Mouse (Mus musculus): ENCODE measurements around the gene Fry. TPM values are rescaled to one million over a fixed set of nuclear protein-coding genes. Genes with fewer than 3 reads are reported as not detected.

Gene Fry
- polyA plus RNA-seq, 1 experiment from 2014 or later: 21.1 TPM

DNA sequence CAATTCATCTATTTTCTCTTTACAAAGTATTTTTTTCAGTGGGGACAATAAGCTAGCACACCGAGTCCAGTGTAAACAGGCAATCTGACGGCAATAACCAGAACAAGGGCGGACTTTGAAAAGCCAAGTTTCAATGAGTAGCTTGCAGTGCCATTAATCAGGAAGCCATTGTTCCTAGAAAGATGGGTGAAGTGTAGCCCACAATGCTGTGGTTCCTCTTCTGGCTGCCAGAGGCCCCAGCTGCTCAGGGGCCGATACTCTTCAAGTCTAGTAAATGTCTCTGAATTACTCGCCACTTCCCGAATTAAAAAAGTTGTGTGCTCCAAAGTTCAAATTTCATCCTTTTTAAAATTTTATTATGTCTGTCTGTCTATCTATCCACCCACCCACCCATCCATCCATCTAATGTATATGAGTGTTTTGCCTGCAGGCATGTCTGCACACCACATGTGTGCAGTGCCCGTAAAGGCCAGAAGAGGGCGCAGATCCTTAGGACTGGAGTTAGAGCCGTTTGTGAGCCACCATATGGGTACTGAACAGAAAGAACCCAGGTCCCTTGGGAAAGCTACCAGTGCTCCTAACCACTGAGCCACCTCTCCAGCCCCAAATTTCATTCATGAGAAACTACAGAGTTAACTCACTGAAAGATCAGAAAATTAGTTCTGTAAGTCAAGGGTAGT is 19.5 kb downstream of the Fry start:
- 62% methylated on average over 9 of the region's 9 CpGs for WGBS
- peak; percentile 74 for ATAC-seq (ENCODE audit: insufficient read depth, low FRiP score, low TSS enrichment)

DNA sequence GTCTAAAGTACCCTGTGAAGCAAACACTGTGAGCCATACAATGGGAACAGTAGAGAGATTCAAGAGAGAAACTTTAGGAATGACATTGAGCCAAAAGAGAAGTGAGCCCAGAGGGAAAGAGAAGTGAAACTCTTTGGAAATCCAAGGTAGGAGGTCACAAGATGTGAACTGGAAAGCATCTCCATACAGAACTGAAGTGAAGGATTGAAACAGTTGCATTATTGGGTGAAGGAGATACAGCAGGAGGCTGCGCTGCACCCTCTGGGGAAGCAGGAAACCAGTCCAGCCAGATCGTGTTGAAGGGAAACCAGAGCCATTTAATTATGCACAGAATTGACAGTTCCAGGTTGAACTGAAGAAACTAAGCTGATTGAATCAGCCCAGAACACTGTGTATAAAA is 22.1 kb downstream of the Fry start:
- H3K27me3 ChIP-seq (ENCODE audit: control insufficient read depth, insufficient read depth, low read length): no peaks in the 10 kb centered on the region
- no peaks in the 10 kb centered on the region for H3K4me1 ChIP-seq (ENCODE audit: control insufficient read depth, insufficient read depth, low read length)
- DNase-seq (ENCODE audit: low spot score) (no peak), ATAC-seq (ENCODE audit: insufficient read depth, low FRiP score, low TSS enrichment) (no peak)
- no peak overlapping the region for H3K9ac ChIP-seq (ENCODE audit: low read length)
- no peak overlapping the region for H3K27ac ChIP-seq (ENCODE audit: low read depth, low read length)
- 80% methylated on average over 2 of the region's 2 CpGs for WGBS
- no peaks in the 10 kb centered on the region for H3K9me3 ChIP-seq (ENCODE audit: control insufficient read depth, low read length)
- no peak overlapping the region for H3K4me2 ChIP-seq (ENCODE audit: low read depth)
- H3K36me3 ChIP-seq (ENCODE audit: control insufficient read depth, insufficient read depth, low read length): no peaks in the 10 kb centered on the region
- H3K4me3 ChIP-seq (ENCODE audit: low read depth, low read length): no peak overlapping the region

More for the DNA sequence above, 19.5 kb downstream of the Fry start:
- Histone ChIP-seq H3K4me3 (ENCODE audit: low read depth, low read length) (no peak overlapping the region), H3K27ac (ENCODE audit: low read depth, low read length) (no peak overlapping the region), H3K4me1 (ENCODE audit: control insufficient read depth, insufficient read depth, low read length) (no peaks in the 10 kb centered on the region), H3K9ac (ENCODE audit: low read length) (no peak overlapping the region), H3K36me3 (ENCODE audit: control insufficient read depth, insufficient read depth, low read length) (no peaks in the 10 kb centered on the region), H3K27me3 (ENCODE audit: control insufficient read depth, insufficient read depth, low read length) (no peaks in the 10 kb centered on the region), H3K4me2 (ENCODE audit: low read depth) (no peak overlapping the region), H3K9me3 (ENCODE audit: control insufficient read depth, low read length) (no peaks in the 10 kb centered on the region)
- DNase-seq (ENCODE audit: low spot score): peak; percentile 43

DNA sequence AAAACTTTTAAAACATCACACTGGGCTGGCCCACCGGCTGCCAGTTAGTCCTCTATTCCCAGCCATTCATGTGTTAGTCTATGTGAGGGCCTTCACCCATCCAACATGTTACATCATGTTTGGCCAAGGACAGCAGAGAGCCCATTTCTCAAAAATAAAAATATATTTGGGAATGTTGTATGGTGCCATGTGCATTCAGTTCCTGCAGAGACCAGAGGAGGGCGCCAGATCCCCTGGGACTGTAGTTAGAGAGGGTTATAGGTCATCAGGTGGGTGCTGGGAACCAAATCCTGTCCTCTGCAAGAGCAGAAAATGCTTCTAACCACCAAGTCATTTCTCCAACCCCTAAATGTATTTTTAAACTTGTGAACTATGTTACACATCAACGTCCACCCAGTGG is 27.5 kb downstream of the Fry start:
- H3K9ac ChIP-seq (ENCODE audit: low read length): no peak overlapping the region
- H3K9me3 ChIP-seq (ENCODE audit: control insufficient read depth, low read length): no peaks in the 10 kb centered on the region
- DNase-seq (ENCODE audit: low spot score) (no peak), ATAC-seq (ENCODE audit: insufficient read depth, low FRiP score, low TSS enrichment) (no peak)
- no peak overlapping the region for H3K27ac ChIP-seq (ENCODE audit: low read depth, low read length)
- no peaks in the 10 kb centered on the region for H3K27me3 ChIP-seq (ENCODE audit: control insufficient read depth, insufficient read depth, low read length)
- 86% methylated on average over 3 of the region's 3 CpGs for WGBS
- H3K4me3 ChIP-seq (ENCODE audit: low read depth, low read length): no peak overlapping the region
- H3K36me3 ChIP-seq (ENCODE audit: control insufficient read depth, insufficient read depth, low read length): no peaks in the 10 kb centered on the region
- no peaks in the 10 kb centered on the region for H3K4me1 ChIP-seq (ENCODE audit: control insufficient read depth, insufficient read depth, low read length)
- no peak overlapping the region for H3K4me2 ChIP-seq (ENCODE audit: low read depth)

DNA sequence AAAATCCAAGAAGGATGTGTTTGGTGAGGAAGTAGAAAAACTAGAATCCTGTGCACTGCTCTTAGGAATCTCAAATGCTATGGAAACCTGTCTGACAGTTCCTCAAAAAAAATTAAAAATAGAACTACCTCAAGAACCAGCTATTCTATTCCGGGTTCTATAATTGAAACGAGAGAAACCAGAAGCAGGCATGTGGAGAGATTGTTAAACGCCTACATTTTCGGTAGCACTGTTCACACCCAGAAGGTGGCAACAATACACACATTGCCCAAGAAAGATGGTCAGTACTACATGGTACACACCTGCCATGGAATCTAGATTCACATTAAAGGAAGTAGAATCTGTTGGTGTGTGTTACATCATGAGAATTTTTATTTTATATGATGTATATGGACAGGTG is 28.2 kb downstream of the Fry start:
- Histone ChIP-seq H3K9me3 (ENCODE audit: control insufficient read depth, low read length) (no peaks in the 10 kb centered on the region), H3K27ac (ENCODE audit: low read depth, low read length) (no peak overlapping the region), H3K9ac (ENCODE audit: low read length) (no peak overlapping the region), H3K4me2 (ENCODE audit: low read depth) (no peak overlapping the region), H3K27me3 (ENCODE audit: control insufficient read depth, insufficient read depth, low read length) (no peaks in the 10 kb centered on the region), H3K36me3 (ENCODE audit: control insufficient read depth, insufficient read depth, low read length) (no peaks in the 10 kb centered on the region), H3K4me3 (ENCODE audit: low read depth, low read length) (no peak overlapping the region), H3K4me1 (ENCODE audit: control insufficient read depth, insufficient read depth, low read length) (no peaks in the 10 kb centered on the region)
- WGBS: 92% methylated on average over 4 of the region's 4 CpGs
- ATAC-seq (ENCODE audit: insufficient read depth, low FRiP score, low TSS enrichment) (no peak), DNase-seq (ENCODE audit: low spot score) (no peak)

DNA sequence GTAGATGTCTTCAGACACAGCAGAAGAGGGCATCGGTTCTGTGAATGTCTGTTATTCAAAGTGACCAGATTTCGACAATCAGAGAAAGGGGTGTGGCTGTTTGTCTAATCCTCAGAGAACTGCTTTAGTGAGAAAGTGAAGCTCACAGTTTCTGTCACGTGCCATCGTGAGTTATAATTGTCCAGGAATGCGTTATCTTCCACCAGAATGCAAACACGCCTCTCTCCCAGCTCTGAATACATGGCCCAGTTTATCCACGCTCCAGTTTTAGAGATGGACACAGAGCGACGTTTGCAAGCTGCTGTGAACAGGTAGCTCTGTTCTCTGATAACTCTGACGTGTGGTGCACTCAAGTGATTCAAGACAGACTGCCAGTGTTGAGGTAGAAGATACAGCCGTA is 31.3 kb downstream of the Fry start:
- Histone ChIP-seq H3K4me1 (ENCODE audit: control insufficient read depth, insufficient read depth, low read length) (no peaks in the 10 kb centered on the region), H3K27ac (ENCODE audit: low read depth, low read length) (no peak overlapping the region), H3K36me3 (ENCODE audit: control insufficient read depth, insufficient read depth, low read length) (no peaks in the 10 kb centered on the region), H3K27me3 (ENCODE audit: control insufficient read depth, insufficient read depth, low read length) (no peaks in the 10 kb centered on the region), H3K4me2 (ENCODE audit: low read depth) (no peak overlapping the region), H3K4me3 (ENCODE audit: low read depth, low read length) (no peak overlapping the region), H3K9ac (ENCODE audit: low read length) (no peak overlapping the region), H3K9me3 (ENCODE audit: control insufficient read depth, low read length) (no peaks in the 10 kb centered on the region)
- DNase-seq (ENCODE audit: low spot score): no peak
- WGBS: 88% methylated on average over 11 of the region's 11 CpGs
- ATAC-seq (ENCODE audit: insufficient read depth, low FRiP score, low TSS enrichment): no peak

DNA sequence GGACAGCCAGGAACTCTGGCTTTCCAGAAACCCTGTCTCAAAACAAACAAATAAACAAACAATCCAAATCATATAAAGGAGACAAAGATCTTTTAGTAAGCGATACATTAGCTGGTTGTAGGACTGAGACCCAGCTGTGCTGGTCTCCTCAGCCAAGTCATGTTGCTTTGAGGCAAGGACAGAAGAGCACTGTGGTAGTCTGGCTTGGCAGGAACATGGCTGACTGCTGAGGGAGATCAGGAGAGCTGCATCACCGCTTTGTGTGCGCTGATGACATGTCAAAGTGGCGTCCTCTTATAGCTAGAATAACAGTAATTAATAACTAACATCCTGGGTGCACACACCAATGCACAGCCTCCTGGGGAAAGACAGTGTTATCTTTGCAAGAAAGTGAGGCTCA is 32.5 kb downstream of the Fry start:
- DNase-seq (ENCODE audit: low spot score) (no peak), ATAC-seq (ENCODE audit: insufficient read depth, low FRiP score, low TSS enrichment) (no peak)
- WGBS: 95% methylated on average over 4 of the region's 4 CpGs
- Histone ChIP-seq H3K9ac (ENCODE audit: low read length) (no peak overlapping the region), H3K27me3 (ENCODE audit: control insufficient read depth, insufficient read depth, low read length) (no peaks in the 10 kb centered on the region), H3K4me2 (ENCODE audit: low read depth) (no peak overlapping the region), H3K36me3 (ENCODE audit: control insufficient read depth, insufficient read depth, low read length) (no peaks in the 10 kb centered on the region), H3K4me1 (ENCODE audit: control insufficient read depth, insufficient read depth, low read length) (no peaks in the 10 kb centered on the region), H3K27ac (ENCODE audit: low read depth, low read length) (no peak overlapping the region), H3K4me3 (ENCODE audit: low read depth, low read length) (no peak overlapping the region), H3K9me3 (ENCODE audit: control insufficient read depth, low read length) (no peaks in the 10 kb centered on the region)

DNA sequence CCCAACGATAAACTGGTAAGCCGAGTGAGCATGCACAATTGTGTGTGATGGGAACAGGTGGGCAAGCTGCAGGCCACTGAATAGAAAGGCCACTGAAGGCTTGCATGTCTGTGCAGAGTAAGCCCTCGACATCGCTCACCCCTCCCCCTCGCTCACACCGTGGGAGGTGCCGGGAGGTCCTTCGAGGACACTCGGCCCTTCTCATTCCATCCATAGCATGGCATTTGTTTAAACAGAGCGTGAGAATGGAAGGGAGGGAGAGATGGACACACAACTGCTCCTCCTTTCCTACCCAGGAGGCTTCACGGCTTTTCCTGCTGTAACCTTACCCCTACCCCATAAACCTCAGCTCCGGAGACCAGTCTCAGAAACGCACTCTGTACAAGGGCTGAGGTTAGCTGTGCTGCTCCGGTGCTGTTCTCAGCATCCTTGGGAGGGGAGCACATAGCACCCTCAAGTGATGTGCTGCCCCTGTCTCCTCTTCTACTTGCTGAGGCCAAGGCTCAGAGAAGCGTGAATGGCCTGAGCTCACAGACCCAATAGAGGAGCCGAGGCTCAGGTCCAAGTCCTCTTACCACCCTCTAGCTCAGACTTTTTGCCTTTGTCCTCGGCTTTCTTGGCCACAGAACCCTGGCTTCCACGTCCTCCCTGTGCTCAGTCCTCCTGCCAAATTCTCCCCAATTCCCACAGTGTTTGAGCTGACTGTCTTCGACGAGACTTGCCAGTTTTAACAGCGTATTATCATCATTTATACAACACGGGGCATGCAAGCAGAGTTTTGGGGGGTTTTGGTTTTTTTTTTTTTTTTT is 33.8 kb downstream of the Fry start:
- no peak overlapping the region for H3K4me3 ChIP-seq (ENCODE audit: low read depth, low read length)
- H3K27me3 ChIP-seq (ENCODE audit: control insufficient read depth, insufficient read depth, low read length): no peaks in the 10 kb centered on the region
- H3K9ac ChIP-seq (ENCODE audit: low read length): no peak overlapping the region
- no peak overlapping the region for H3K27ac ChIP-seq (ENCODE audit: low read depth, low read length)
- H3K36me3 ChIP-seq (ENCODE audit: control insufficient read depth, insufficient read depth, low read length): no peaks in the 10 kb centered on the region
- ATAC-seq (ENCODE audit: insufficient read depth, low FRiP score, low TSS enrichment) (no peak), DNase-seq (ENCODE audit: low spot score) (no peak)
- WGBS: 68% methylated on average over 22 of the region's 22 CpGs
- H3K4me2 ChIP-seq (ENCODE audit: low read depth): no peak overlapping the region
- H3K4me1 ChIP-seq (ENCODE audit: control insufficient read depth, insufficient read depth, low read length): no peaks in the 10 kb centered on the region
- no peaks in the 10 kb centered on the region for H3K9me3 ChIP-seq (ENCODE audit: control insufficient read depth, low read length)

DNA sequence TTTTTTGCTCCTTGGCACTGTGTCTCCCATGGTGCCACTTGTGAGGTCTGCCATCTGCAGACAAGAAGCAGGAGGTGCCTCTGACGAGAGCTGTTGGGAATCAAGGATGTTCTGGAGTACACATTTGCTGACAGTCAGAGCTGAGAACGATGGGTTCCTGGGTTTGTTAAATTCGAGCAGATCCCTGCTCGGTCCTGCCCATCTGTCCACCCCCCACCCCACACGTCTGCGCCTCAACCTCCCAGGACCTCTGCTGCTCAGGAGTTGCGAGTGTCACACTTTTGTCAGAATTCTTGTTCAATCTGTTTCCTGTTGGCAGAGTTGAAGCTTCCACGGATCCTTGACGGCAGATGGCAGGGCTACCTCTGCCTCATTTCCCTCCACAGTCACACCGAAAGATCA is 34.4 kb downstream of the Fry start:
- Histone ChIP-seq H3K4me2 (ENCODE audit: low read depth) (no peak overlapping the region), H3K36me3 (ENCODE audit: control insufficient read depth, insufficient read depth, low read length) (no peaks in the 10 kb centered on the region), H3K4me3 (ENCODE audit: low read depth, low read length) (no peak overlapping the region), H3K9me3 (ENCODE audit: control insufficient read depth, low read length) (no peaks in the 10 kb centered on the region), H3K27me3 (ENCODE audit: control insufficient read depth, insufficient read depth, low read length) (no peaks in the 10 kb centered on the region), H3K9ac (ENCODE audit: low read length) (no peak overlapping the region), H3K27ac (ENCODE audit: low read depth, low read length) (no peak overlapping the region), H3K4me1 (ENCODE audit: control insufficient read depth, insufficient read depth, low read length) (no peaks in the 10 kb centered on the region)
- DNase-seq (ENCODE audit: low spot score) (no peak), ATAC-seq (ENCODE audit: insufficient read depth, low FRiP score, low TSS enrichment) (no peak)
- 79% methylated on average over 10 of the region's 10 CpGs for WGBS

DNA sequence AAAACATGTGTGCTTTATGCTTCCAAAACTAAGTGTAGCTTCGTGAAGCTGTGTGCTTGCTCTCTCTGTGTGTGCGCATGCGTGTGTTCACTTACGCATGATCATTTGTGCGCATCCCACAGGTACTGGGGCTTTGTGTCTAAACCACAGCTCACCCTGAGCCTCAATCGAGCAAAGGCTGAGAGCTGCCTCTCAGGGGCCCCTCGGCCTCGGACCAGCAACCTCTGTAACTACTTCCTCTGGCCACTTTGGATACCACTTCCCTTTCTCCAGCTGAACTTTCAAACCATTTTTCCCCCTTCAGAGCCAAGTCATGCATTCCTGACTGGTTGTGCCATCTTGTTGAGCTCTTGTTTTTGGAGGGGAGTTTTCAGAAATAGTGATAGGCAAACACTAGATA is 36.9 kb downstream of the Fry start:
- H3K27ac ChIP-seq (ENCODE audit: low read depth, low read length): no peak overlapping the region
- no peak overlapping the region for H3K9ac ChIP-seq (ENCODE audit: low read length)
- ATAC-seq (ENCODE audit: insufficient read depth, low FRiP score, low TSS enrichment) (no peak), DNase-seq (ENCODE audit: low spot score) (no peak)
- H3K4me1 ChIP-seq (ENCODE audit: control insufficient read depth, insufficient read depth, low read length): 0 out of 2 replicates have a peak, but pooled peaks cover 2% of the 10 kb centered on the region
- no peaks in the 10 kb centered on the region for H3K36me3 ChIP-seq (ENCODE audit: control insufficient read depth, insufficient read depth, low read length)
- H3K27me3 ChIP-seq (ENCODE audit: control insufficient read depth, insufficient read depth, low read length): no peaks in the 10 kb centered on the region
- 92% methylated on average over 8 of the region's 8 CpGs for WGBS
- H3K4me3 ChIP-seq (ENCODE audit: low read depth, low read length): no peak overlapping the region
- no peak overlapping the region for H3K4me2 ChIP-seq (ENCODE audit: low read depth)
- no peaks in the 10 kb centered on the region for H3K9me3 ChIP-seq (ENCODE audit: control insufficient read depth, low read length)
